Comparison of ENCODE assay signal across 8 mouse cellular contexts in the genomic region with DNA sequence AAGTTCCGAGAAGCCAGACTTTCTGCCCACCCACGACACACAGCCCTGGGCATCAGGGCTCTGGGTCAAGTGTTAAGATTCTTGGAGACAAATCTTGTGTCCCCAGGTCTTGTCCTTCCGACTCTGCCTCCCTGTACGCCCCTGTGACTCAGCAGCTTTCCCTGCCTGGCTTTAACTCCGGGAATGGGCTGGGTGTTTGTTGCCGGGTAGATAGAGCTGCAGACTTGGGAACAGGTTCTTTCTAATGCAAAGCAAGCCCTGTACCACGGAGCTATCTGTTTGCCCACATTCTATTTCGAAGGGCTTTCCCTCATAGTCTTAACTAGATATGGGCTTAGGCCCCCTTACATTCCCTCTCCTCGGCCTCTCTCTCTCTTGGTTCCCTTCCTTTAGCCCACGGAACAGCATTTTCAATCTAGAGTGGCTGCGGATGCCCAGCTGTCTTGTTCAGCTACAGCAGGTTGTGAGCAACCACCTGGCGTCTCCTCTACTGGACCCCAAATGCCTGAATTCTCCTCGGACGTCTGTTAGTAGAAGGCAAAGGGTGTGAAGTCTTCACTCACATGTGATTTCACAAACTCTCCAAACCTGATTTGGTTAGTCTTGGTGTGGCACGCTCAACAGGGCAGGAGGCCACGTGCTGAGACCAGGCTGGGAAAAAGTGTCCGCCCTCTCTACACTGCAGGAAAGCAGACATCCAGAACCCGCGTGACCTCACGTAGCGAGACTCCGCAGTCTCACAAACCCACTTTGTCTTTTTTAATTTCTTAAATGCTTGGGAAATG. TPM values are rescaled to one million over a fixed set of nuclear protein-coding genes. Genes with fewer than 3 reads are reported as not detected.
DNase-seq lines count a peak whose midpoint lies in the region; ATAC-seq and TF ChIP-seq lines count a peak whose summit lies in the region.

No protein-coding gene starts in this region.

- peak overlapping the region; percentile 91 for H3K4me3 ChIP-seq in forebrain, embryonic 13.5 days
- H3K4me3 ChIP-seq in intestine, embryonic 16.5 days (ENCODE audit: low read length): peak overlapping the region; percentile 100
- H3K4me3 ChIP-seq in lung, postnatal 0 days (ENCODE audit: low read depth, low read length): peak overlapping the region; percentile 93

- WGBS in forebrain, embryonic 13.5 days: 17% methylated on average over 22 of the region's 22 CpGs
- 15% methylated on average over 22 of the region's 22 CpGs for WGBS in intestine, embryonic 16.5 days
- WGBS in lung, postnatal 0 days: 16% methylated on average over 22 of the region's 22 CpGs

- peak overlapping the region; percentile 93 for H3K4me2 ChIP-seq in forebrain, embryonic 13.5 days
- peak overlapping the region; percentile 83 for H3K4me2 ChIP-seq in intestine, embryonic 16.5 days (ENCODE audit: low read depth, low read length)
- H3K4me2 ChIP-seq in lung, postnatal 0 days (replicated peaks; ENCODE audit: low read depth, low read length): peak overlapping the region; percentile 80

- peak overlapping the region; percentile 89 for H3K27ac ChIP-seq in forebrain, embryonic 13.5 days
- H3K27ac ChIP-seq in intestine, embryonic 16.5 days (ENCODE audit: low read length): peak overlapping the region; percentile 98
- H3K27ac ChIP-seq in lung, postnatal 0 days (ENCODE audit: low read length): peak overlapping the region; percentile 98

- peak overlapping the region; percentile 96 for H3K9ac ChIP-seq in forebrain, embryonic 13.5 days
- H3K9ac ChIP-seq in intestine, embryonic 16.5 days (ENCODE audit: low read depth, low read length): peak overlapping the region; percentile 100
- H3K9ac ChIP-seq in lung, postnatal 0 days (replicated peaks; ENCODE audit: low read depth): peak overlapping the region; percentile 96

- POLR2A ChIA-PET in Patski (lab: Charles Lee): interaction anchor here (0.9 to 1.5 kb wide), 4 partner anchors 9 to 728 kb away, joined by 3 to 4 read pairs (median 3); no protein-coding TSS in a partner anchor

- H3K27me3 ChIP-seq in Patski: no peaks in the 10 kb centered on the region
- no peaks in the 10 kb centered on the region for H3K27me3 ChIP-seq in forebrain, embryonic 13.5 days
- H3K27me3 ChIP-seq in intestine, embryonic 16.5 days (replicated peaks; ENCODE audit: control insufficient read depth, insufficient read depth, low read length): no peaks in the 10 kb centered on the region
- no peaks in the 10 kb centered on the region for H3K27me3 ChIP-seq in lung, postnatal 0 days (replicated peaks; ENCODE audit: insufficient read depth, low read length)
- H3K27me3 ChIP-seq in splenic B cell, adult 2 months (ENCODE audit: control insufficient read depth, insufficient read depth, low read length, poor library complexity, severe bottlenecking): no peaks in the 10 kb centered on the region

- no peak for TF ChIP-seq CTCF in Patski (IDR thresholded peaks at IDR 0.05)
- TF ChIP-seq CTCF in lung, postnatal 0 days (IDR thresholded peaks at IDR 0.05): no peak

- in situ Hi-C loops in Patski (cut with MboI; ENCODE audit: low pct_unique_long_range_greater_than_20kb): no loop called here

- H3K9me3 ChIP-seq in forebrain, embryonic 13.5 days (replicated peaks): no peaks in the 10 kb centered on the region
- H3K9me3 ChIP-seq in intestine, embryonic 16.5 days (ENCODE audit: control insufficient read depth, low read length): no peaks in the 10 kb centered on the region
- H3K9me3 ChIP-seq in lung, postnatal 0 days (ENCODE audit: low read length): no peaks in the 10 kb centered on the region

- no peak for TF ChIP-seq EP300 in lung, postnatal 0 days (IDR thresholded peaks at IDR 0.05)

- peaks cover 41% of the 10 kb centered on the region for H3K4me1 ChIP-seq in forebrain, embryonic 13.5 days
- H3K4me1 ChIP-seq in intestine, embryonic 16.5 days (ENCODE audit: control insufficient read depth, insufficient read depth, low read length): peaks cover 41% of the 10 kb centered on the region
- peaks cover 7% of the 10 kb centered on the region for H3K4me1 ChIP-seq in lung, postnatal 0 days (ENCODE audit: insufficient read depth, low read depth, low read length)

- no peaks in the 10 kb centered on the region for H3K36me3 ChIP-seq in forebrain, embryonic 13.5 days (ENCODE audit: poor library complexity, severe bottlenecking)
- no peaks in the 10 kb centered on the region for H3K36me3 ChIP-seq in intestine, embryonic 16.5 days (ENCODE audit: control insufficient read depth, insufficient read depth, low read length)
- no peaks in the 10 kb centered on the region for H3K36me3 ChIP-seq in lung, postnatal 0 days (ENCODE audit: insufficient read depth, low read length)
- H3K36me3 ChIP-seq in splenic B cell, adult 2 months (ENCODE audit: control insufficient read depth, insufficient read depth, low read length, poor library complexity, severe bottlenecking): no peaks in the 10 kb centered on the region

- peak; percentile 18 for ATAC-seq in Patski
- peak; percentile 23; the same call in 1 of the 2 replicates for ATAC-seq in forebrain, embryonic 13.5 days
- peak; percentile 43 for ATAC-seq in intestine, embryonic 16.5 days
- peak; percentile 37 for ATAC-seq in lung, postnatal 0 days

- DNase-seq in embryo, embryonic 10 days (ENCODE audit: low spot score): peak; percentile 64
- DNase-seq in embryo, embryonic 11 days: no peak
- no peak for DNase-seq in Patski (ENCODE audit: low read depth, low spot score)
- no peak for DNase-seq in lung, postnatal 0 days (ENCODE audit: low spot score)
- peak; percentile 54 for DNase-seq in splenic B cell, adult 2 months (ENCODE audit: low read depth, low spot score)
- DNase-seq in adrenal gland, adult 8-10 months: no peak

- CTCF ChIA-PET in Patski (lab: Charles Lee): interaction anchor here (1.4 to 3.0 kb wide), 3 partner anchors 13 to 14 kb away, joined by 3 to 11 read pairs (median 4); no protein-coding TSS in a partner anchor

RNA-seq across cellular contexts. Expression of a gene that starts 0.8 kb away (rescaled TPM):
- polyA plus RNA-seq in Patski (2021): 498 TPM
- polyA plus RNA-seq in forebrain, embryonic 13.5 days (2015; fragmentation: Nextera tagmentation; extraction: Ambion mirVana): 233 and 254 TPM in 2 replicates
- polyA plus RNA-seq in intestine, embryonic 16.5 days (2015; fragmentation: Nextera tagmentation; extraction: Ambion mirVana): 311 and 337 TPM in 2 replicates
- 127 and 140 TPM in 2 replicates for polyA plus RNA-seq in lung, postnatal 0 days (2015; fragmentation: Nextera tagmentation; extraction: Ambion mirVana)
- total RNA-seq in adrenal gland, adult 8-10 months (2022): 100 to 1,000 TPM; 419 to 502 (median 469) TPM

RNA-seq across cellular contexts. Expression of a gene that starts 36.4 kb away (rescaled TPM):
- 254 TPM for polyA plus RNA-seq in Patski (2021)
- polyA plus RNA-seq in forebrain, embryonic 13.5 days (2015; fragmentation: Nextera tagmentation; extraction: Ambion mirVana): 112 and 121 TPM in 2 replicates
- polyA plus RNA-seq in intestine, embryonic 16.5 days (2015; fragmentation: Nextera tagmentation; extraction: Ambion mirVana): 144 and 153 TPM in 2 replicates
- 151 and 155 TPM in 2 replicates for polyA plus RNA-seq in lung, postnatal 0 days (2015; fragmentation: Nextera tagmentation; extraction: Ambion mirVana)
- 100 to 1,000 TPM; 147 to 165 (median 157) TPM for total RNA-seq in adrenal gland, adult 8-10 months (2022)

Comparison
In these comparisons a context has a peak if more than half of its experiments do, and no peak if none do; other contexts are left out.
1. DNase-seq: peak in embryo, embryonic 10 days (single experiment) and splenic B cell, adult 2 months (single experiment); none in embryo, embryonic 11 days (single experiment), Patski (single experiment), lung, postnatal 0 days (single experiment) and adrenal gland, adult 8-10 months (single experiment).
2. Peak in every context shown above with its lines, with median percentiles within 50 percentile points of each other: ATAC-seq, H3K27ac ChIP-seq, H3K4me2 ChIP-seq, H3K4me3 ChIP-seq and H3K9ac ChIP-seq.